Mouse (Mus musculus): Measurements from ENCODE around the gene Thrsp. TPM values are rescaled to one million over a fixed set of nuclear protein-coding genes. Genes with fewer than 3 reads are reported as not detected.

Thrsp gene
- polyA plus RNA-seq, 1 experiment from 2014 or later, result 1.2 TPM

- H3K27ac ChIP-seq (ENCODE audit: low read length), result no peak overlapping the region
- no peaks in the 10 kb centered on the region for H3K27me3 ChIP-seq (ENCODE audit: insufficient read depth, low read length)
- no peak overlapping the region for H3K4me2 ChIP-seq (replicated peaks; ENCODE audit: low read depth, low read length)
- ATAC-seq (ENCODE audit: low FRiP score, low TSS enrichment), result no peak
- H3K4me1 ChIP-seq (ENCODE audit: insufficient read depth, low read length), result no peaks in the 10 kb centered on the region; the same call in 1 of the 2 replicates
- H3K9ac ChIP-seq (replicated peaks; ENCODE audit: low read length), result no peak overlapping the region
- no peak overlapping the region for H3K4me3 ChIP-seq (ENCODE audit: low read length)
- H3K36me3 ChIP-seq (ENCODE audit: insufficient read depth, low read length), result no peaks in the 10 kb centered on the region
- 86% methylated on average over 5 of the region's 5 CpGs for WGBS
- no peaks in the 10 kb centered on the region for H3K9me3 ChIP-seq (ENCODE audit: low read length)
Observed at GRCm38 (mm10) chr7:97419163-97419562, 1.6 kb upstream of the Thrsp start.

- Histone ChIP-seq H3K4me3 (ENCODE audit: low read length) (no peak overlapping the region), H3K4me2 (replicated peaks; ENCODE audit: low read depth, low read length) (no peak overlapping the region), H3K27ac (ENCODE audit: low read length) (no peak overlapping the region), H3K27me3 (ENCODE audit: insufficient read depth, low read length) (no peaks in the 10 kb centered on the region), H3K9me3 (ENCODE audit: low read length) (no peaks in the 10 kb centered on the region), H3K36me3 (ENCODE audit: insufficient read depth, low read length) (no peaks in the 10 kb centered on the region), H3K9ac (replicated peaks; ENCODE audit: low read length) (no peak overlapping the region), H3K4me1 (ENCODE audit: insufficient read depth, low read length) (no peaks in the 10 kb centered on the region; the same call in 1 of the 2 replicates)
- WGBS, result 75% methylated on average over 5 of the region's 5 CpGs
- ATAC-seq (ENCODE audit: low FRiP score, low TSS enrichment), result no peak
Observed at GRCm38 (mm10) chr7:97418717-97419116, 1.2 kb upstream of the Thrsp start.

- no peak overlapping the region for H3K4me2 ChIP-seq (replicated peaks; ENCODE audit: low read depth, low read length)
- 0 out of 2 replicates have a peak, but pooled peaks cover 2% of the 10 kb centered on the region for H3K36me3 ChIP-seq (ENCODE audit: insufficient read depth, low read length)
- WGBS, result 79% methylated on average over 4 of the region's 4 CpGs
- H3K4me3 ChIP-seq (ENCODE audit: low read length), result no peak overlapping the region
- H3K27ac ChIP-seq (ENCODE audit: low read length), result no peak overlapping the region
- ATAC-seq (ENCODE audit: low FRiP score, low TSS enrichment), result no peak
- no peaks in the 10 kb centered on the region; the same call in 1 of the 2 replicates for H3K4me1 ChIP-seq (ENCODE audit: insufficient read depth, low read length)
- no peaks in the 10 kb centered on the region for H3K9me3 ChIP-seq (ENCODE audit: low read length)
- no peaks in the 10 kb centered on the region for H3K27me3 ChIP-seq (ENCODE audit: insufficient read depth, low read length)
- H3K9ac ChIP-seq (replicated peaks; ENCODE audit: low read length), result no peak overlapping the region
Observed at GRCm38 (mm10) chr7:97416473-97416872, 1.1 kb downstream of the Thrsp start.

GRCm38 (mm10) chr7:97414915-97415687 lies 2.4 kb downstream of the Thrsp start:
- 38% methylated on average over 9 of the region's 9 CpGs for WGBS
- no peak overlapping the region for H3K9ac ChIP-seq (replicated peaks; ENCODE audit: low read length)
- H3K4me3 ChIP-seq (ENCODE audit: low read length), result no peak overlapping the region
- H3K4me1 ChIP-seq (ENCODE audit: insufficient read depth, low read length), result no peaks in the 10 kb centered on the region; the same call in 1 of the 2 replicates
- 0 out of 2 replicates have a peak, but pooled peaks have one; percentile 32 for ATAC-seq (ENCODE audit: low FRiP score, low TSS enrichment)
- peaks cover 13% of the 10 kb centered on the region for H3K36me3 ChIP-seq (ENCODE audit: insufficient read depth, low read length)
- no peak overlapping the region for H3K4me2 ChIP-seq (replicated peaks; ENCODE audit: low read depth, low read length)
- no peaks in the 10 kb centered on the region for H3K27me3 ChIP-seq (ENCODE audit: insufficient read depth, low read length)
- H3K27ac ChIP-seq (ENCODE audit: low read length), result no peak overlapping the region
- no peaks in the 10 kb centered on the region for H3K9me3 ChIP-seq (ENCODE audit: low read length)

- ATAC-seq (ENCODE audit: low FRiP score, low TSS enrichment), result no peak
- Histone ChIP-seq H3K36me3 (ENCODE audit: insufficient read depth, low read length) (peaks cover 20% of the 10 kb centered on the region), H3K9me3 (ENCODE audit: low read length) (no peaks in the 10 kb centered on the region), H3K4me1 (ENCODE audit: insufficient read depth, low read length) (no peaks in the 10 kb centered on the region; the same call in 1 of the 2 replicates), H3K9ac (replicated peaks; ENCODE audit: low read length) (no peak overlapping the region), H3K4me2 (replicated peaks; ENCODE audit: low read depth, low read length) (no peak overlapping the region), H3K27me3 (ENCODE audit: insufficient read depth, low read length) (no peaks in the 10 kb centered on the region), H3K4me3 (ENCODE audit: low read length) (no peak overlapping the region), H3K27ac (ENCODE audit: low read length) (no peak overlapping the region)
- 81% methylated on average over 1 of the region's 1 CpGs for WGBS
Observed at GRCm38 (mm10) chr7:97414426-97414825, 3.1 kb downstream of the Thrsp start.

GRCm38 (mm10) chr7:97413981-97414380 lies 3.5 kb downstream of the Thrsp start:
- ATAC-seq (ENCODE audit: low FRiP score, low TSS enrichment), result no peak
- no peaks in the 10 kb centered on the region; the same call in 1 of the 2 replicates for H3K4me1 ChIP-seq (ENCODE audit: insufficient read depth, low read length)
- H3K9me3 ChIP-seq (ENCODE audit: low read length), result no peaks in the 10 kb centered on the region
- no peak overlapping the region for H3K9ac ChIP-seq (replicated peaks; ENCODE audit: low read length)
- no peak overlapping the region for H3K4me2 ChIP-seq (replicated peaks; ENCODE audit: low read depth, low read length)
- H3K27me3 ChIP-seq (ENCODE audit: insufficient read depth, low read length), result no peaks in the 10 kb centered on the region
- H3K27ac ChIP-seq (ENCODE audit: low read length), result no peak overlapping the region
- H3K4me3 ChIP-seq (ENCODE audit: low read length), result no peak overlapping the region
- WGBS, result 84% methylated on average over 1 of the region's 1 CpGs
- peaks cover 24% of the 10 kb centered on the region for H3K36me3 ChIP-seq (ENCODE audit: insufficient read depth, low read length)

- H3K4me3 ChIP-seq (ENCODE audit: low read length), result no peak overlapping the region
- no peaks in the 10 kb centered on the region for H3K9me3 ChIP-seq (ENCODE audit: low read length)
- no peak overlapping the region for H3K4me2 ChIP-seq (replicated peaks; ENCODE audit: low read depth, low read length)
- no peaks in the 10 kb centered on the region for H3K4me1 ChIP-seq (ENCODE audit: insufficient read depth, low read length)
- no peak overlapping the region for H3K27ac ChIP-seq (ENCODE audit: low read length)
- no peaks in the 10 kb centered on the region for H3K27me3 ChIP-seq (ENCODE audit: insufficient read depth, low read length)
- H3K36me3 ChIP-seq (ENCODE audit: insufficient read depth, low read length), result peaks cover 39% of the 10 kb centered on the region
- no peak for ATAC-seq (ENCODE audit: low FRiP score, low TSS enrichment)
- WGBS, result 79% methylated on average over 3 of the region's 3 CpGs
- H3K9ac ChIP-seq (replicated peaks; ENCODE audit: low read length), result no peak overlapping the region
Observed at GRCm38 (mm10) chr7:97411575-97411974, 6.0 kb downstream of the Thrsp start.

GRCm38 (mm10) chr7:97411106-97411505 lies 6.4 kb downstream of the Thrsp start:
- Histone ChIP-seq H3K9me3 (ENCODE audit: low read length) (no peaks in the 10 kb centered on the region), H3K4me2 (replicated peaks; ENCODE audit: low read depth, low read length) (no peak overlapping the region), H3K4me1 (ENCODE audit: insufficient read depth, low read length) (no peaks in the 10 kb centered on the region), H3K27ac (ENCODE audit: low read length) (no peak overlapping the region), H3K4me3 (ENCODE audit: low read length) (no peak overlapping the region), H3K36me3 (ENCODE audit: insufficient read depth, low read length) (peaks cover 39% of the 10 kb centered on the region), H3K27me3 (ENCODE audit: insufficient read depth, low read length) (no peaks in the 10 kb centered on the region), H3K9ac (replicated peaks; ENCODE audit: low read length) (no peak overlapping the region)
- no peak for ATAC-seq (ENCODE audit: low FRiP score, low TSS enrichment)
- WGBS, result 89% methylated on average over 2 of the region's 2 CpGs

- 74% methylated on average over 10 of the region's 10 CpGs for WGBS
- 0 out of 2 replicates have a peak, but pooled peaks have one; percentile 46 for ATAC-seq (ENCODE audit: low FRiP score, low TSS enrichment)
- H3K36me3 ChIP-seq (ENCODE audit: insufficient read depth, low read length), result peaks cover 48% of the 10 kb centered on the region
Observed at GRCm38 (mm10) chr7:97407145-97407544, 10.4 kb downstream of the Thrsp start.

More at GRCm38 (mm10) chr7:97407145-97407544, 10.4 kb downstream of the Thrsp start:
- Histone ChIP-seq H3K27me3 (ENCODE audit: insufficient read depth, low read length) (no peaks in the 10 kb centered on the region), H3K4me2 (replicated peaks; ENCODE audit: low read depth, low read length) (no peak overlapping the region), H3K4me1 (ENCODE audit: insufficient read depth, low read length) (no peaks in the 10 kb centered on the region), H3K27ac (ENCODE audit: low read length) (no peak overlapping the region), H3K9me3 (ENCODE audit: low read length) (peaks cover 6% of the 10 kb centered on the region; the same call in 1 of the 2 replicates), H3K4me3 (ENCODE audit: low read length) (no peak overlapping the region), H3K9ac (replicated peaks; ENCODE audit: low read length) (no peak overlapping the region)

All from kidney, embryonic 16.5 days (tissue).